Mouse (Mus musculus) heart, adult 2 months (tissue): Measurements from ENCODE around the gene Fam126b. TPM values are rescaled to one million over a fixed set of nuclear protein-coding genes. Genes with fewer than 3 reads are reported as not detected.

ENCODE experiments used
- DNase-seq, 2 experiments: peaks; one replicate each; pipeline ENCODE4 v3.0.0; 2021
- H3K27ac ChIP-seq: fragments of 200-600 bp; 2 replicates; pipeline ENCODE4 v1.8.1; 2022
- H3K27me3 ChIP-seq: fragments of 200-500 bp; 2 replicates; pipeline ENCODE4 v1.6.1; 2012; ENCODE audit warnings: mild to moderate bottlenecking, low read length, inconsistent platforms, mixed read lengths; ENCODE audit not compliant: control insufficient read depth, insufficient read depth
- H3K36me3 ChIP-seq: fragments of 200-500 bp; 2 replicates; pipeline ENCODE4 v1.6.1; 2012; ENCODE audit warnings: low read length, inconsistent platforms; ENCODE audit not compliant: control insufficient read depth, insufficient read depth
- H3K4me1 ChIP-seq: fragments of 200-500 bp; 2 replicates; pipeline ENCODE4 v1.6.1; 2011; ENCODE audit warnings: low read length; ENCODE audit not compliant: control insufficient read depth, insufficient read depth
- H3K4me3 ChIP-seq: fragments of 200-600 bp; 2 replicates; pipeline ENCODE4 v1.8.1; 2022
- H3K79me2 ChIP-seq: fragments of 200-500 bp; replicated peaks from 2 replicates; pipeline ENCODE4 v1.6.1; 2012; ENCODE audit warnings: mild to moderate bottlenecking, inconsistent platforms, low read length, moderate library complexity, mixed read lengths; ENCODE audit not compliant: control insufficient read depth, insufficient read depth
- H3K9ac ChIP-seq: fragments of 200-500 bp; 2 replicates; pipeline ENCODE4 v1.6.1; 2012; ENCODE audit warnings: low read depth, mild to moderate bottlenecking, control low read depth, inconsistent platforms, low read length, mixed read lengths
- CTCF ChIP-seq: fragments of 200-600 bp; IDR thresholded peaks from 2 replicates; pipeline ENCODE4 v1.8.1; 2022; ENCODE audit warnings: antibody characterized with exemption, mild to moderate bottlenecking, moderate library complexity
- EP300 ChIP-seq: fragments of 200-500 bp; IDR thresholded peaks from 2 replicates; pipeline ENCODE4 v1.6.1; 2011; ENCODE audit warnings: low read depth, low read length, control low read depth; ENCODE audit not compliant: insufficient read depth
- POLR2A ChIP-seq: fragments of 200-500 bp; IDR thresholded peaks from 2 replicates; pipeline ENCODE4 v1.6.1; 2011; ENCODE audit warnings: mild to moderate bottlenecking, low read depth, low read length, control low read depth; ENCODE audit not compliant: insufficient read depth
- WGBS: fragments of 180-500 bp; shearing (Covaris S2); methylation state at CpG from one replicate; pipeline ENCODE4 v1.1.7; 2018; 5-methylcytosine and 5-hydroxymethylcytosine counted together
- intact Hi-C: fragments of 180-260 bp; cut with DNase I; formaldehyde crosslinking; loops from one replicate; pipeline ENCODE4 v1.15.1; 2025
- polyA plus RNA-seq: library from polyadenylated mRNA; depleted of rRNA; stranded (reverse); fragments of >200 nt; gene quantifications from 2 replicates; pipeline ENCODE4 v1.2.3, GENCODE M21; 2012
- total RNA-seq, 2 experiments: library from RNA; stranded (reverse); gene quantifications; 2 replicates each; pipeline ENCODE4 v1.2.3; 2021

Gene Fam126b
- total and polyA plus RNA-seq, 3 experiments: 1.4 to 16.8 (median 15.5) TPM

DNA sequence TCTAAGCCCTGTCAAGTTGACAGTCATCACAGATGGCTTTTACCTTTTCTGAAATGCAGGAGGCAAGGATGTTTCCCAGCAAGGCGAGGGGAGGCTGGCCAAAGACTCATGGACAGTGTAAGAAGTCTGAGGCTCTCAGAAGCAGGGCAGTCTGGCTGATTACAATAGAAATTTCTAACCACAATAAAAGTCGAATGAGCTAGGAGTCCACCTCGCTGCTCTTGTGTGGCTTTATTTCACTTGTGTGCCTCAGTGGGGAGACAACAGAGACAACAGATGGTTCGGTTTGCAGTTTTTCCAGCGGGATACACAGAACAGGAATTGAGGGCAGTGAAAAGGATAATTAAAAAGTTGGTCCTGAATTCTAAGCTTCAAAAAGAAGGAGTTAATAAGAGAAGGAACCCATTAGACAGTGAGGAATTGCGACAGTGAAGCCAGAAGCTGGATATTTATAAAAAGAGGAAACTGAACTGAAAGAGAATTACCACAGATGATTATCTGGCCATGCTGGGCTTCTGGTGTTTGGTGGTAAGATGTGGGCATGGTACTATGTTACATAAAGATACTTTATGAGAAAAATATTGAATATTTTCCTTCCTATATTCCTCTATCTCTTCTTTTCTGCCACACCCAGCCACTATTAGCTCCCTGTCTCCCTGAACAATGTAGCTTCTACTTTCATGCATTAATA, 32.0 kb upstream of the Fam126b start:
- Histone ChIP-seq H3K4me1 (no peaks in the 10 kb centered on the region), H3K36me3 (peaks cover 2% of the 10 kb centered on the region; the same call in 1 of the 2 replicates), H3K79me2 (no peaks in the 10 kb centered on the region), H3K9ac (no peak overlapping the region), H3K27ac (no peak overlapping the region), H3K4me3 (no peak overlapping the region), H3K27me3 (no peaks in the 10 kb centered on the region)
- TF ChIP-seq CTCF: no peak
- no peak for TF ChIP-seq POLR2A
- TF ChIP-seq EP300: no peak
- intact Hi-C loops: no loop called here
- 73% methylated on average over 6 of the region's 6 CpGs for WGBS
- DNase-seq: no peak

DNA sequence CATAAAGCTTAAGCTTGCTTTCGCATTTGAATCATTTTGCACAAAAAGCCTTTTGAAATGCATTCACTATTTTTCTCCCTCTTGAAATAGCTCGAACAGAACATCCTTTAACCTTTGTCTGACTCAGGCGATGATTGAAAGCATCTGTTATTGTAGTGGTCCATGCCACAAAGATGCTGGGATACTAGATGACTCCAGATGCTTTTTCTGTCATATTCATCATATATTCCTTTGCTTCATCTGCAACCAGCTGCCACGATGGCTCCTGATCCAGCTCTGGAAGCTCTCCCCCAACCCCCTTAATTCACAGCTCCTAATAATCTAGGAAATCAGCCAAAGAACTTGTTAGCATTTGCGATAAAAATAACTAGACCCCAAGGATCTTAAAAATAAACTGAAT, 31.0 kb upstream of the Fam126b start:
- DNase-seq: no peak
- no peaks in the 10 kb centered on the region for H3K27me3 ChIP-seq
- H3K9ac ChIP-seq: no peak overlapping the region
- no peak for TF ChIP-seq CTCF
- no peak for TF ChIP-seq POLR2A
- no peak for TF ChIP-seq EP300
- no peak overlapping the region for H3K27ac ChIP-seq
- H3K4me3 ChIP-seq: no peak overlapping the region
- intact Hi-C loops: no loop called here
- H3K36me3 ChIP-seq: peaks cover 2% of the 10 kb centered on the region; the same call in 1 of the 2 replicates
- no peaks in the 10 kb centered on the region for H3K79me2 ChIP-seq
- no peaks in the 10 kb centered on the region for H3K4me1 ChIP-seq
- 70% methylated on average over 5 of the region's 5 CpGs for WGBS

DNA sequence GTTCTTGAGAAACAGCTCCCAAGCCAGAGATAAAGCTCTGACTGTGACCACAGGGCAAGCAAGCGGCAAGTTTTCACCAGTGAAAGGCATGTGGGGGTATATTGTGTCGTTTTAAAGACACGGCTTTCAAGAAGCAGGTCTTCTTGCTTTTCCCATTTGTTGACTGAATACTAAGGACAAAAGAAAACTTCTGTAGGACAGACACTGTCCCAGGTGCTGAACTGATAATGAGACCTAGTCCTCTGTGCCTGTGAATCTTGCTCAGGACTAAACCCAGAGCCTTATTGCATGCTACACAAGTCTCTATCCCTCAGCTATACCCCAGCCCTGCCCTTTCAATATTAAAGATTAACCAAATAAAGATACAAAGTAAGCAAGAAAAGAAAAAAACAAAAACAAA, 30.1 kb upstream of the Fam126b start:
- Histone ChIP-seq H3K9ac (no peak overlapping the region), H3K79me2 (no peaks in the 10 kb centered on the region), H3K27ac (no peak overlapping the region), H3K4me3 (no peak overlapping the region), H3K27me3 (no peaks in the 10 kb centered on the region), H3K4me1 (no peaks in the 10 kb centered on the region), H3K36me3 (peaks cover 2% of the 10 kb centered on the region; the same call in 1 of the 2 replicates)
- DNase-seq: no peak
- 71% methylated on average over 3 of the region's 3 CpGs for WGBS
- intact Hi-C loops: no loop called here
- TF ChIP-seq CTCF (no peak), POLR2A (no peak), EP300 (no peak)

DNA sequence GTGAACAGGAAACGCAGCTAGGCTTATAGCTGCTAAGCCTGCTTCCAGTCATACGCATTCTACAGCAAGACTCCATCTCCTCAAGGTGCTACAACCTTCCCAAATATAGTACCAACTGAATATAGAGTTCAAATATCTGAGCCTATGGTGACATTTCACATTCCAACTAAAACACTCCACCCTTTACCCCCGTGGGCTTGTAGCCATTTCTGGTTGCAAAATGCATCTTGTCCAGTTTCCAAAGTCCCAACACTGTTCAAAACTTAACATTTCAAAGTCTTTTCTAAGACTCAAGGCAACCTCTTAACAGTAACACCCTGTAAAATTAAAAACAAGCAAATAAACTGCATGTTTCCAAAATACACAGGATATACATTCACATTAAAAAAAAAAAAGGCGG, 29.0 kb upstream of the Fam126b start:
- WGBS: 79% methylated on average over 4 of the region's 4 CpGs

DNA sequence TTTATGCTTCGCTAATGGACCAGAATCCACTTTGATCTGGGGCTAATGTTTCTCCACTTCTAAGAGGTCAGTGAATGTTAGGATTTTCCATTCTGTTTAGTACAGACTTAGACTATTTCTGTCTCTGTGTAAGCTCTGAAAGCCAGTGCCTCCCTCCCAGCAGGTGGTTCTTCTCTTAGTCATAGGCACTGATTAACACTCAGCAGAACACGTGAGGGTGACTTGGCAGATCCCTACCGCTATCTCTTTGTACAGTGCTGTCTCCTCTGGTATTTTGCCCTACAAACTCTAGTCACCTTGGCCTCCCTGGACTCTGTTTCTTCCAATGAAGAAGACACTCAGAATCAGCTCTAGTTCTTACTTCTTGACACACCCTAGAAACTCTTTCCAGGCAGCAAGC, 28.3 kb upstream of the Fam126b start:
- intact Hi-C loops: no loop called here
- H3K27ac ChIP-seq: peak overlapping the region; percentile 61
- H3K79me2 ChIP-seq: no peaks in the 10 kb centered on the region
- TF ChIP-seq EP300 (0 out of 2 replicates have a peak, but pooled peaks have one; percentile 58), POLR2A (no peak), CTCF (no peak)
- no peaks in the 10 kb centered on the region for H3K27me3 ChIP-seq
- H3K36me3 ChIP-seq: no peaks in the 10 kb centered on the region; the same call in 1 of the 2 replicates
- no peak overlapping the region for H3K9ac ChIP-seq
- WGBS: 54% methylated on average over 3 of the region's 3 CpGs
- DNase-seq: peak in 1 of 2 experiments; percentile 70
- no peaks in the 10 kb centered on the region for H3K4me1 ChIP-seq
- H3K4me3 ChIP-seq: no peak overlapping the region

More for the DNA sequence above, 29.0 kb upstream of the Fam126b start:
- peak overlapping the region; percentile 61; the same call in 1 of the 2 replicates for H3K27ac ChIP-seq
- intact Hi-C loops: no loop called here
- no peaks in the 10 kb centered on the region for H3K27me3 ChIP-seq
- no peak for TF ChIP-seq CTCF
- no peak for TF ChIP-seq POLR2A
- no peak for TF ChIP-seq EP300
- no peaks in the 10 kb centered on the region for H3K4me1 ChIP-seq
- H3K9ac ChIP-seq: no peak overlapping the region
- no peak for DNase-seq
- H3K36me3 ChIP-seq: no peaks in the 10 kb centered on the region; the same call in 1 of the 2 replicates
- H3K79me2 ChIP-seq: no peaks in the 10 kb centered on the region
- H3K4me3 ChIP-seq: no peak overlapping the region

DNA sequence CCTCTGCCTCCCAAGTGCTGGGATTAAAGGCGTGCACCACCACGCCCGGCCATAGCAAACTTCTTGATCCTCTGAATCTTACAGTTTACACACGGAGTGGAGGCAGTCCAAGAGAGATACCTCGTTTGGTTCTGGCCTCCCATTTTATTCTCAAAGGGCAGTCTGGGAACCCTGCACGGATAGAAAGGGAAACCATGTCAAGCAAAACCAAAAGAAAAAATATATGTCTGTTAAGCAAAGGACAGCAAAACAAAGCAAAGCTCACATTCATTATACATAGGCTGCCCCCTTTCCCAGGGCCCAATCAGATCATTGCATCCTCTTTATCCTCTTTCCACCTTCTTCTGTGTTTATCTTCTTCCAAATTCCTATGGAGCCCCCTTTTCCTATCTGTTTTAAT, 27.7 kb upstream of the Fam126b start:
- Histone ChIP-seq H3K4me3 (no peak overlapping the region), H3K36me3 (no peaks in the 10 kb centered on the region; the same call in 1 of the 2 replicates), H3K27ac (no peak overlapping the region), H3K79me2 (no peaks in the 10 kb centered on the region), H3K27me3 (no peaks in the 10 kb centered on the region), H3K4me1 (no peaks in the 10 kb centered on the region), H3K9ac (no peak overlapping the region)
- WGBS: 76% methylated on average over 6 of the region's 6 CpGs
- no peak for DNase-seq
- intact Hi-C loops: no loop called here
- TF ChIP-seq EP300 (no peak), CTCF (no peak)
